Mouse (Mus musculus): ENCODE data around the gene Xlr4a.

DNA sequence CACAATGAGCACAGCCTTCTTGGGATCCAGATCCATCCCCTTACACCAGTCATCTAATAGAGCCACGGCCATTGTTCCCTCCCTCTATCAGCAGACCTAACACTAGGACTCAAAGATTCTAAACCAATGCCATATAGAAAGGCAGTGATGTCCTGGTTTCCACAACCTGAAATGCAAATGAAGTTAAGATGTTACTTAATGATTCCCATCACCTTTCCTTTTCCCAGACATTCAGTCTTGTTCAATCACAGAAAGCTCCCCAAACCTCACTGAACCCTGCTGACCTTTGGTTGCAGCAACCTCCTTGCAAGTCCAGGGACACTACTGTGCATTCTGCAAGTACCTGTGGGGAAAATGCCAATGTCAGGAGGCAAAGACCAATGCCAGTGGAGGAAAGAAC lies 45.3 kb downstream of the Xlr4a start, which contains the start of gene Pnma5:
- TF ChIP-seq CTCF (IDR thresholded peaks at IDR 0.05; ENCODE audit: low read depth, low read length), result no peak
- no peak for TF ChIP-seq POLR2A (IDR thresholded peaks at IDR 0.05; ENCODE audit: insufficient read depth, low read length)
